Mouse (Mus musculus) midbrain, embryonic 14.5 days (tissue): Measurements from ENCODE around the gene Hras. TPM values are rescaled to one million over a fixed set of nuclear protein-coding genes. Genes with fewer than 3 reads are reported as not detected.

Experiments
- ATAC-seq: fragments of 200-750 bp; cut with Nextera tagmentation; 2 replicates; pipeline ENCODE4 v1.8.0; 2017; ENCODE audit warnings: moderate number of reproducible peaks, moderate library complexity; ENCODE audit not compliant: low FRiP score, low TSS enrichment
- DNase-seq: peaks from one replicate; pipeline ENCODE4 v3.0.0-alpha.2; 2015
- H3K27ac ChIP-seq: fragments of 300-500 bp; sonication (generic); replicated peaks from 2 replicates; pipeline ENCODE4 v1.5.1; 2014; ENCODE audit warnings: mild to moderate bottlenecking, low read depth, low read length, moderate library complexity
- H3K27me3 ChIP-seq: fragments of 300-500 bp; sonication (generic); 2 replicates; pipeline ENCODE4 v1.6.1; 2014; ENCODE audit warnings: low read length, control low read depth, mixed read lengths; ENCODE audit not compliant: control insufficient read depth, insufficient read depth
- H3K36me3 ChIP-seq: fragments of 300-500 bp; sonication (generic); 2 replicates; pipeline ENCODE4 v1.6.1; 2014; ENCODE audit warnings: low read length, control low read depth; ENCODE audit not compliant: control insufficient read depth, insufficient read depth
- H3K4me1 ChIP-seq: fragments of 300-500 bp; sonication (generic); 2 replicates; pipeline ENCODE4 v1.6.1; 2014; ENCODE audit warnings: mild to moderate bottlenecking, antibody characterized with exemption, low read length, control low read depth; ENCODE audit not compliant: control insufficient read depth, insufficient read depth
- H3K4me2 ChIP-seq: fragments of 300-500 bp; sonication (generic); 2 replicates; pipeline ENCODE4 v1.6.1; 2014; ENCODE audit warnings: mild to moderate bottlenecking, low read length, moderate library complexity
- H3K4me3 ChIP-seq: fragments of 300-500 bp; sonication (generic); replicated peaks from 2 replicates; pipeline ENCODE4 v1.5.1; 2014; ENCODE audit warnings: low read depth, low read length
- H3K9ac ChIP-seq: fragments of 300-500 bp; sonication (generic); replicated peaks from 2 replicates; pipeline ENCODE4 v1.6.1; 2014; ENCODE audit warnings: mild to moderate bottlenecking, low read length, moderate library complexity
- H3K9me3 ChIP-seq: fragments of 300-500 bp; sonication (generic); 2 replicates; pipeline ENCODE4 v1.6.1; 2016; ENCODE audit warnings: low read length, control low read depth, mixed read lengths; ENCODE audit not compliant: control insufficient read depth
- WGBS: fragments of 180-500 bp; shearing (Covaris S2); extraction: QIAGEN DNeasy Blood & Tissue Kit; methylation state at CpG from one replicate; pipeline ENCODE4 v1.1.7; 2014; 5-methylcytosine and 5-hydroxymethylcytosine counted together
- polyA plus RNA-seq: library from polyadenylated mRNA; unstranded; fragments of >200 nt; fragmentation: Nextera tagmentation; extraction: Ambion mirVana; gene quantifications from 2 replicates; pipeline ENCODE4 v1.2.1, GENCODE M21; 2014

Gene Hras
- polyA plus RNA-seq, 1 experiment from 2014 or later: 125 TPM

DNA sequence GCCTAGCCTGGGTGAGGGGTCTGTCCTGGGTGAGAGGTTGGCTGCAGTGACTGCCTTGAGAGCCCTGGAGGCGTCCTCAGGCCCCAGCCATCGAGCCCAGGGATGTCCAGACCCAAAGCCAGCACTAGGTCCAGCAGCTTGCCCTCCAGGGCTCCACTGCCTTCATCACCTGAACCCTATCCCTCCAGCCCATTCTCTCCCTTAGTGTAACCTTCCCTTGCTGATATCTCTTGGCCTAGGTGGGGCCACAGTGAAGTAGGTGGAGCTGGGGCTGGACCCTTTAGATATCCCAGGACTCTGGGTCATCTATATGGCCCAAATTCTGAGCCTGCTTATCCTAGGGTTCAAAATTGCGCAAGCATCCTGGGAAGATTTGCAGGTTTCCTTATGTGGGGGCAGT is 15.7 kb upstream of the Hras start:
- Histone ChIP-seq H3K4me2 (no peak overlapping the region), H3K9me3 (no peaks in the 10 kb centered on the region), H3K4me1 (peaks cover under 1% of the 10 kb centered on the region; the same call in 1 of the 2 replicates), H3K27ac (no peak overlapping the region), H3K27me3 (no peaks in the 10 kb centered on the region), H3K36me3 (no peaks in the 10 kb centered on the region), H3K4me3 (no peak overlapping the region), H3K9ac (no peak overlapping the region)
- DNase-seq: no peak
- WGBS: 77% methylated on average over 3 of the region's 3 CpGs
- ATAC-seq: no peak

- Histone ChIP-seq H3K27me3 (no peaks in the 10 kb centered on the region), H3K27ac (no peak overlapping the region), H3K4me3 (no peak overlapping the region), H3K9me3 (no peaks in the 10 kb centered on the region), H3K4me1 (no peaks in the 10 kb centered on the region), H3K9ac (no peak overlapping the region), H3K36me3 (no peaks in the 10 kb centered on the region), H3K4me2 (no peak overlapping the region)
- WGBS: 95% methylated on average over 18 of the region's 18 CpGs
- ATAC-seq: no peak
- DNase-seq: no peak
Observed at GRCm38 (mm10) chr7:141206182-141206937, 12.6 kb upstream of the Hras start.

- Histone ChIP-seq H3K27me3 (no peaks in the 10 kb centered on the region), H3K4me3 (no peak overlapping the region), H3K4me1 (no peaks in the 10 kb centered on the region), H3K9me3 (no peaks in the 10 kb centered on the region), H3K36me3 (no peaks in the 10 kb centered on the region), H3K4me2 (no peak overlapping the region), H3K9ac (no peak overlapping the region), H3K27ac (no peak overlapping the region)
- 84% methylated on average over 5 of the region's 5 CpGs for WGBS
- ATAC-seq (no peak), DNase-seq (no peak)
Observed at GRCm38 (mm10) chr7:141205504-141205903, 11.7 kb upstream of the Hras start.

DNA sequence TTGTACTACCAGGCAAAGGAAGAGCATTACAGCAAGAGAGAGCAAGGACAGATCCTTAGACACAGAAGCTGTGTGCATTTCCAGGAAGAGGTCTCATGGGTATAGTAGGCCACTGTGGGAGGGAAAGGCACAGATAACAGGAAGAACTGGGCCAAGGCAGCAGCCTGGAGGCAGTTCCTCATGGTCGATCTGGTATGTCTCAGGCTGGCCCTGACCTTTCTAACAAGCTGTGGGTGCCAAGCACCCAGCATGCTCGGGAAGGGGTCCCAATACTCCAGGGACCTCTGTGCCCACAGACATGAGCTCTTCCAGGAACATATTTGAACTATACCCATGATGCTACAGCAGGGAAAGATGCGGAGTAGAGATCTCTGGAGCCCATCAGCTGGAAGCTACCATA is 10.7 kb upstream of the Hras start:
- Histone ChIP-seq H3K9me3 (no peaks in the 10 kb centered on the region), H3K9ac (no peak overlapping the region), H3K27me3 (no peaks in the 10 kb centered on the region), H3K36me3 (no peaks in the 10 kb centered on the region), H3K4me1 (no peaks in the 10 kb centered on the region), H3K4me2 (no peak overlapping the region), H3K27ac (no peak overlapping the region), H3K4me3 (no peak overlapping the region)
- WGBS: 78% methylated on average over 3 of the region's 3 CpGs
- DNase-seq (no peak), ATAC-seq (no peak)

GRCm38 (mm10) chr7:141198121-141198520 is 4.3 kb upstream of the Hras start:
- 97% methylated on average over 4 of the region's 4 CpGs for WGBS
- no peak for DNase-seq
- Histone ChIP-seq H3K27ac (no peak overlapping the region), H3K27me3 (no peaks in the 10 kb centered on the region), H3K4me2 (no peak overlapping the region), H3K4me3 (no peak overlapping the region), H3K9ac (no peak overlapping the region), H3K36me3 (no peaks in the 10 kb centered on the region), H3K9me3 (no peaks in the 10 kb centered on the region), H3K4me1 (peaks cover 6% of the 10 kb centered on the region; the same call in 1 of the 2 replicates)
- no peak for ATAC-seq

- peaks cover 6% of the 10 kb centered on the region for H3K36me3 ChIP-seq
- WGBS: 95% methylated on average over 8 of the region's 8 CpGs
- no peaks in the 10 kb centered on the region for H3K27me3 ChIP-seq
Observed at GRCm38 (mm10) chr7:141196619-141197282, 2.9 kb upstream of the Hras start.

DNA sequence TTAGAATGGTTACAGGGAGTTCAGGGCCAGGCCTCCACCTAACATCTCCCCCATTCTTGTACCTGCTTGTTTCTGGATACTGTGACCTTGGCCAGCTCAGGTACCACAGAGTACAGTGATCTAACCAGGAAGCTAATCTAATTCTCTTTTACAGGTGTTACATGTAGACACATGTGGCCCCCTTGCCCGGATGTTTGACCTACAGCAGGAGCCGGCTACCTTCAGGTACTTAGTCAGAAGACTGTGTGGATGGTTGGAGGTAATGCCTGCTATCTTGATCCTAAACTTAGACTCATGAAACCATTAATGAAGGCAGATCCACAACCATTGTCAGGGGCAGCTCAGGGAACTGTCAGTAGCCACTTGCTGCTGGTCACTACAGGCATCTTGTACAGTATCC is 1.9 kb upstream of the Hras start:
- H3K27ac ChIP-seq: no peak overlapping the region
- 95% methylated on average over 2 of the region's 2 CpGs for WGBS
- H3K9me3 ChIP-seq: no peaks in the 10 kb centered on the region
- DNase-seq (no peak), ATAC-seq (no peak)
- peaks cover 20% of the 10 kb centered on the region for H3K4me1 ChIP-seq
- peaks cover 16% of the 10 kb centered on the region for H3K36me3 ChIP-seq
- no peak overlapping the region for H3K9ac ChIP-seq
- no peak overlapping the region for H3K4me3 ChIP-seq
- H3K27me3 ChIP-seq: no peaks in the 10 kb centered on the region
- H3K4me2 ChIP-seq: peak overlapping the region; percentile 97; the same call in 1 of the 2 replicates

More at GRCm38 (mm10) chr7:141196619-141197282, 2.9 kb upstream of the Hras start:
- H3K4me1 ChIP-seq: peaks cover 17% of the 10 kb centered on the region
- H3K4me2 ChIP-seq: no peak overlapping the region
- DNase-seq (no peak), ATAC-seq (no peak)
- H3K9me3 ChIP-seq: no peaks in the 10 kb centered on the region
- no peak overlapping the region for H3K9ac ChIP-seq
- H3K27ac ChIP-seq: no peak overlapping the region
- no peak overlapping the region for H3K4me3 ChIP-seq

- Histone ChIP-seq H3K36me3 (peaks cover 25% of the 10 kb centered on the region), H3K4me3 (peak overlapping the region; percentile 88), H3K27ac (peak overlapping the region; percentile 81), H3K27me3 (no peaks in the 10 kb centered on the region), H3K9ac (peak overlapping the region; percentile 36; the same call in 1 of the 2 replicates), H3K4me1 (peaks cover 20% of the 10 kb centered on the region), H3K4me2 (peak overlapping the region; percentile 97), H3K9me3 (no peaks in the 10 kb centered on the region)
- WGBS: under 1% methylated on average over 28 of the region's 28 CpGs
- ATAC-seq: peak; percentile 47; the same call in 1 of the 2 replicates
- peak; percentile 96 for DNase-seq
Observed at GRCm38 (mm10) chr7:141194830-141195229, 1.0 kb upstream of the Hras start.
